Mouse (Mus musculus): ENCODE measurements at regions not wholly inside any gene's neighbourhood (a gene's known extent, or its start where the extent isn't known, plus 50 kb on each side); places are given as distances from the start of the nearest gene placed in this dataset.
A peak's percentile ranks its signal among the peaks of the same experiment; 100 is the strongest.

GRCm38 (mm10) chr4:64527724-64528332 is 481.0 kb upstream of the Tnc start:
- 83% methylated on average over 4 of the region's 4 CpGs for WGBS
- H3K27me3 ChIP-seq (ENCODE audit: control insufficient read depth, insufficient read depth, low read length) = no peaks in the 10 kb centered on the region
- no peaks in the 10 kb centered on the region for H3K36me3 ChIP-seq (ENCODE audit: control insufficient read depth, insufficient read depth, low read length)
- H3K9me3 ChIP-seq (ENCODE audit: control insufficient read depth, low read length) = no peaks in the 10 kb centered on the region
- no peak overlapping the region for H3K27ac ChIP-seq (ENCODE audit: low read depth, low read length)
- no peaks in the 10 kb centered on the region for H3K4me1 ChIP-seq (ENCODE audit: control insufficient read depth, insufficient read depth, low read length)
- no peak overlapping the region for H3K9ac ChIP-seq (ENCODE audit: low read length)
- ATAC-seq (ENCODE audit: insufficient read depth, low FRiP score, low TSS enrichment) = no peak
- no peak for DNase-seq (ENCODE audit: low spot score)
- H3K4me2 ChIP-seq (ENCODE audit: low read depth) = no peak overlapping the region
- H3K4me3 ChIP-seq (ENCODE audit: low read depth, low read length) = no peak overlapping the region

DNA sequence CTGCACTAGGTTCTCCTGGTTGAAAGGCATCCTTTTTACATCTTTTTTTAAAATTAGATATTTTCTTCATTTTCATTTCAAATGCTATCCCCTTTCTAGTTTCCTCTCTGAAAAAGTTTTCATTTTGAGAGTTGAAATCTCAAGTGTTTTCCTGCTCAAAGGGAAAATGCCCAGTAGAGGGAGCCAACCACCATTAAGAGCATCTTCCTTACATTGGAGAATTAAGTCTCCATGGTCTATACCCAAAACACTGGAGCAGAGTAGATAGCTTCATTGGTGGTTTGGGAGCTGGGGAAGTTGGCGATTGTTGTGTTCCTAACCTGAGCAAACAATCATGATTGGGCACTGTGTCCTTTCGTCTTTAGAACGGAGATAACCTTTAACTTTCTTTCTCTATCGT is 483.8 kb upstream of the Tnc start:
- no peaks in the 10 kb centered on the region for H3K27me3 ChIP-seq (ENCODE audit: control insufficient read depth, insufficient read depth, low read length)
- no peak for ATAC-seq (ENCODE audit: insufficient read depth, low FRiP score, low TSS enrichment)
- H3K4me2 ChIP-seq (ENCODE audit: low read depth) = no peak overlapping the region
- DNase-seq (ENCODE audit: low spot score) = peak; percentile 37
- no peaks in the 10 kb centered on the region for H3K36me3 ChIP-seq (ENCODE audit: control insufficient read depth, insufficient read depth, low read length)
- no peak overlapping the region for H3K4me3 ChIP-seq (ENCODE audit: low read depth, low read length)
- WGBS = 78% methylated on average over 4 of the region's 4 CpGs
- H3K4me1 ChIP-seq (ENCODE audit: control insufficient read depth, insufficient read depth, low read length) = no peaks in the 10 kb centered on the region
- no peak overlapping the region for H3K9ac ChIP-seq (ENCODE audit: low read length)
- H3K27ac ChIP-seq (ENCODE audit: low read depth, low read length) = no peak overlapping the region
- H3K9me3 ChIP-seq (ENCODE audit: control insufficient read depth, low read length) = no peaks in the 10 kb centered on the region

GRCm38 (mm10) chr4:64533019-64533418 is 486.2 kb upstream of the Tnc start:
- Histone ChIP-seq H3K9me3 (ENCODE audit: control insufficient read depth, low read length) (no peaks in the 10 kb centered on the region), H3K4me1 (ENCODE audit: control insufficient read depth, insufficient read depth, low read length) (no peaks in the 10 kb centered on the region; the same call in 1 of the 2 replicates), H3K4me3 (ENCODE audit: low read depth, low read length) (no peak overlapping the region), H3K9ac (ENCODE audit: low read length) (no peak overlapping the region), H3K27ac (ENCODE audit: low read depth, low read length) (no peak overlapping the region), H3K4me2 (ENCODE audit: low read depth) (no peak overlapping the region), H3K27me3 (ENCODE audit: control insufficient read depth, insufficient read depth, low read length) (no peaks in the 10 kb centered on the region), H3K36me3 (ENCODE audit: control insufficient read depth, insufficient read depth, low read length) (no peaks in the 10 kb centered on the region)
- 56% methylated on average over 3 of the region's 3 CpGs for WGBS
- ATAC-seq (ENCODE audit: insufficient read depth, low FRiP score, low TSS enrichment) (no peak), DNase-seq (ENCODE audit: low spot score) (no peak)

DNA sequence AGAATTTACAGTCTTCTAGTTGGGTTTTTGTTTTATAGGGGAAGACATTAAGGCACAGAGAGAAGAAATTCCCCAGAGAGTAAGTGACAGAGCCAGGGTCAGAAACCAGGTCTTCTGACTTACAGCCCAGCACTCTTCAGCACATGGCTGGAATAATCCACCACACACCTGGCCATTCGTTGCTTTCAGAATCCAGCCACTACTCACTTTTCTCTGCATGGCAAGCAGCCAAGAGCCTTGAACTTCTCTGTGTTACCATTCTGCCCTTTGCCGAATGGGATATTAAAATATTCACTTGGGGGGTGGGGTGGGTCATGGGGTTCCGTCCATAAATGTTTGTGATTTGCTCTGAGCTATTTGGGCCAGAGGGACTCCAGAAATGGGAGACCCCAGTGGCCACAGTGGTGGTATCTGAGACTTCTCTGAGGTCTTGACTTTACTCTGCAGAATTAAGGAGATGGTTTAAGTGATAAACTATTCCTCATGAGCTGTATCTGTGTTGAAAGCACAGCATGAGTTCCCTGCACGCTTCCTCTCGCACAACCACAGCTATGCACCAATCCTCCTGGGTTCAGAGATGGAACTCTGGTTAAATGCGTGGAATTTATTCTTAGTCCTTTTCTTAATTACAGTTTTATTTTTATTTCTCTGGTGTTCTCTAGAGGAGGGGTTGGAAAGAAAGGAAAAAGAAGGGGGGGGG is 488.9 kb upstream of the Tnc start:
- Histone ChIP-seq H3K9ac (ENCODE audit: low read length) (no peak overlapping the region), H3K27ac (ENCODE audit: low read depth, low read length) (no peak overlapping the region), H3K4me1 (ENCODE audit: control insufficient read depth, insufficient read depth, low read length) (no peaks in the 10 kb centered on the region; the same call in 1 of the 2 replicates), H3K27me3 (ENCODE audit: control insufficient read depth, insufficient read depth, low read length) (no peaks in the 10 kb centered on the region), H3K9me3 (ENCODE audit: control insufficient read depth, low read length) (no peaks in the 10 kb centered on the region), H3K4me2 (ENCODE audit: low read depth) (no peak overlapping the region), H3K4me3 (ENCODE audit: low read depth, low read length) (no peak overlapping the region), H3K36me3 (ENCODE audit: control insufficient read depth, insufficient read depth, low read length) (no peaks in the 10 kb centered on the region)
- DNase-seq (ENCODE audit: low spot score) = no peak
- ATAC-seq (ENCODE audit: insufficient read depth, low FRiP score, low TSS enrichment) = no peak
- 69% methylated on average over 6 of the region's 6 CpGs for WGBS

GRCm38 (mm10) chr4:64538009-64538408 is 491.2 kb upstream of the Tnc start:
- H3K27ac ChIP-seq (ENCODE audit: low read depth, low read length) = no peak overlapping the region
- WGBS = 92% methylated on average over 4 of the region's 4 CpGs
- H3K4me3 ChIP-seq (ENCODE audit: low read depth, low read length) = no peak overlapping the region
- no peak overlapping the region for H3K9ac ChIP-seq (ENCODE audit: low read length)
- no peaks in the 10 kb centered on the region for H3K27me3 ChIP-seq (ENCODE audit: control insufficient read depth, insufficient read depth, low read length)
- no peaks in the 10 kb centered on the region for H3K9me3 ChIP-seq (ENCODE audit: control insufficient read depth, low read length)
- ATAC-seq (ENCODE audit: insufficient read depth, low FRiP score, low TSS enrichment) (no peak), DNase-seq (ENCODE audit: low spot score) (no peak)
- H3K36me3 ChIP-seq (ENCODE audit: control insufficient read depth, insufficient read depth, low read length) = no peaks in the 10 kb centered on the region
- no peaks in the 10 kb centered on the region; the same call in 1 of the 2 replicates for H3K4me1 ChIP-seq (ENCODE audit: control insufficient read depth, insufficient read depth, low read length)
- no peak overlapping the region for H3K4me2 ChIP-seq (ENCODE audit: low read depth)

DNA sequence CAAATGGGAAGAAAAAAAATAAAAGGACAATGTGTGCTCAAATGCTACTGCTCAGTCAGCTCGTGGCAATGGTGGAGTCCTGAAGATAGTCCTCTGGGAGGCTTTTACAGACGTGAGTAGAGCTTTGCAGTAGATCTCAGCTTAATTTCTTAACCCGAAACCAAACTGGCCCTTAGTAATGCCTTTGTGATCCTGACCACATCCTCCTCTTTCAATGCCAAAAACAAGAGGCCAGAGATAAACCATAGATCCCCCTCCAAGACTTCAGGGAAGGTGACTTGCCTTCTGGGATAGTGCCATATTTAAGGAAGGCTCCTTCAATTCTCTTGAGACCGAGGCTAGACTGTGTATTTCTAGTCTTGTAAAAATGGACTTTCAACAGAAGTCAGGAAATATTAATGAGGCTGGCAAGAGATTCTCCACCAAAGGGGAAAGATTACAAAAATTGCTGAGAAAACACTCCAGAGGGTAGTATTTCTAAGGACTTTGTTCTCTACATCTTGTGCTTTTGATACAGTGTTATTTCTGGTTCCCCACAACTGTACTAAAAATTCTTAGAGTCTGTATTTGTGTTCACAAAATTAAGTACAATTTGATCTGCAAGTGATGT is 497.9 kb upstream of the Tnc start:
- Histone ChIP-seq H3K4me1 (ENCODE audit: control insufficient read depth, insufficient read depth, low read length) (no peaks in the 10 kb centered on the region), H3K36me3 (ENCODE audit: control insufficient read depth, insufficient read depth, low read length) (no peaks in the 10 kb centered on the region), H3K27me3 (ENCODE audit: control insufficient read depth, insufficient read depth, low read length) (no peaks in the 10 kb centered on the region), H3K4me3 (ENCODE audit: low read depth, low read length) (no peak overlapping the region), H3K4me2 (ENCODE audit: low read depth) (no peak overlapping the region), H3K27ac (ENCODE audit: low read depth, low read length) (no peak overlapping the region), H3K9ac (ENCODE audit: low read length) (no peak overlapping the region), H3K9me3 (ENCODE audit: control insufficient read depth, low read length) (no peaks in the 10 kb centered on the region)
- DNase-seq (ENCODE audit: low spot score) (no peak), ATAC-seq (ENCODE audit: insufficient read depth, low FRiP score, low TSS enrichment) (no peak)
- 87% methylated on average over 4 of the region's 4 CpGs for whole genome bisulfite sequencing

DNA sequence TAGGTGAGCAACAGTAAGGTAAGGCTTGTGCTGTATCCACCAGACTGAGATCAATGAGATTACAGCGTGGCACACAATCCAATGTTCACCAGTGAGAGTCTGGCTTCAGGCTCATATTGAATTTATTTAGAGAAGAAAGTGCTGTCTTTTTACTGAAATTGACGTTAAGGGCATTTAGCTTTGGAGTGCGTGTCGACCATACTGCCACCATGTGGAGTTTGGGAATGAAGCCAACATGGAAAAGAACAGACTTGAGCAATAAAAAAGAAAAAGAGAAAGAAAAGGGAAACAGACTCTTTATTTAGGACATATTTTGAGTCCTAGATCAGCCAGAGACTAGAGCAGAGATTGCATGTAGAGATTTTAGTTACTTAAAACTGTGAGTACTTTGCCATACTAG is 499.6 kb upstream of the Tnc start:
- Histone ChIP-seq H3K27ac (ENCODE audit: low read depth, low read length) (no peak overlapping the region), H3K4me1 (ENCODE audit: control insufficient read depth, insufficient read depth, low read length) (no peaks in the 10 kb centered on the region), H3K9ac (ENCODE audit: low read length) (no peak overlapping the region), H3K27me3 (ENCODE audit: control insufficient read depth, insufficient read depth, low read length) (no peaks in the 10 kb centered on the region), H3K4me2 (ENCODE audit: low read depth) (no peak overlapping the region), H3K36me3 (ENCODE audit: control insufficient read depth, insufficient read depth, low read length) (no peaks in the 10 kb centered on the region), H3K9me3 (ENCODE audit: control insufficient read depth, low read length) (no peaks in the 10 kb centered on the region), H3K4me3 (ENCODE audit: low read depth, low read length) (no peak overlapping the region)
- 89% methylated on average over 4 of the region's 4 CpGs for WGBS
- DNase-seq (ENCODE audit: low spot score) (no peak), ATAC-seq (ENCODE audit: insufficient read depth, low FRiP score, low TSS enrichment) (no peak)

- no peak for ATAC-seq (ENCODE audit: insufficient read depth, low FRiP score, low TSS enrichment)
- 100% methylated on average over 1 of the region's 1 CpGs for WGBS
- no peaks in the 10 kb centered on the region for H3K36me3 ChIP-seq (ENCODE audit: control insufficient read depth, insufficient read depth, low read length)
Observed at GRCm38 (mm10) chr4:64562511-64562910, 515.7 kb upstream of the Tnc start.

DNA sequence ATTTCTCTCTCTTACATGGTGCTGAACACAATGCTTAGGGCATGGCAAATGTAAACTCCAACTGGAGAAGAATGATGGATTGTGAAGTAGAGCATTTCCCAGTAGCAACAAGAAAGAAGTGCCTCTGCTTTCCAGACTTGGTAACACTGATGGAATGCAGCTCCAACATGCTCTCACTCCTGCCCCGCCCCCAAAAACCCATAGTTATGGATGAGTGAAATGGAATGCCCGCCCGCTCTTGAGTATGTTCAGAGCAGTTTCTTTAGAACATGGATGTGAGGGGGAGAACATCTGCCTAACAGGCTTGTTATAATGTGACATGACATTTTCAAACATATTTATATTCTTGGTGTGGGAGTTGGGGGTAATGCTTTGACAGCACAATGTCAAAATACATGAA is 517.2 kb upstream of the Tnc start:
- Histone ChIP-seq H3K36me3 (ENCODE audit: control insufficient read depth, insufficient read depth, low read length) (no peaks in the 10 kb centered on the region), H3K27ac (ENCODE audit: low read depth, low read length) (no peak overlapping the region), H3K9me3 (ENCODE audit: control insufficient read depth, low read length) (no peaks in the 10 kb centered on the region), H3K4me1 (ENCODE audit: control insufficient read depth, insufficient read depth, low read length) (no peaks in the 10 kb centered on the region), H3K27me3 (ENCODE audit: control insufficient read depth, insufficient read depth, low read length) (no peaks in the 10 kb centered on the region), H3K4me3 (ENCODE audit: low read depth, low read length) (no peak overlapping the region), H3K4me2 (ENCODE audit: low read depth) (no peak overlapping the region), H3K9ac (ENCODE audit: low read length) (no peak overlapping the region)
- no peak for DNase-seq (ENCODE audit: low spot score)
- no peak for ATAC-seq (ENCODE audit: insufficient read depth, low FRiP score, low TSS enrichment)
- 81% methylated on average over 3 of the region's 3 CpGs for WGBS

More at GRCm38 (mm10) chr4:64562511-64562910, 515.7 kb upstream of the Tnc start:
- Histone ChIP-seq H3K27me3 (ENCODE audit: control insufficient read depth, insufficient read depth, low read length) (no peaks in the 10 kb centered on the region), H3K4me1 (ENCODE audit: control insufficient read depth, insufficient read depth, low read length) (no peaks in the 10 kb centered on the region), H3K27ac (ENCODE audit: low read depth, low read length) (no peak overlapping the region), H3K4me2 (ENCODE audit: low read depth) (no peak overlapping the region), H3K9ac (ENCODE audit: low read length) (no peak overlapping the region), H3K9me3 (ENCODE audit: control insufficient read depth, low read length) (no peaks in the 10 kb centered on the region), H3K4me3 (ENCODE audit: low read depth, low read length) (no peak overlapping the region)
- DNase-seq (ENCODE audit: low spot score) = no peak

Data from neural tube, embryonic 11.5 days (tissue).